Mouse (Mus musculus) embryonic fibroblast, embryonic 13.5 days (primary cell): ENCODE results near the gene Ugt1a9.
"Not testable (repeated sequence)": the region's sequence is repeated elsewhere in the genome, so short reads cannot be mapped to it uniquely, and the experiment has no call there.

ENCODE experiments used
- CTCF ChIP-seq: IDR thresholded peaks from 2 replicates; pipeline ENCODE4 v1.5.1; 2011; ENCODE audit warnings: mild to moderate bottlenecking, control low read depth, low read length, moderate library complexity, borderline replicate concordance; ENCODE audit not compliant: insufficient read depth
- POLR2A ChIP-seq: IDR thresholded peaks from 2 replicates; pipeline ENCODE4 v1.6.1; 2011; ENCODE audit warnings: low read depth, mild to moderate bottlenecking, control low read depth, low read length, moderate library complexity

DNA sequence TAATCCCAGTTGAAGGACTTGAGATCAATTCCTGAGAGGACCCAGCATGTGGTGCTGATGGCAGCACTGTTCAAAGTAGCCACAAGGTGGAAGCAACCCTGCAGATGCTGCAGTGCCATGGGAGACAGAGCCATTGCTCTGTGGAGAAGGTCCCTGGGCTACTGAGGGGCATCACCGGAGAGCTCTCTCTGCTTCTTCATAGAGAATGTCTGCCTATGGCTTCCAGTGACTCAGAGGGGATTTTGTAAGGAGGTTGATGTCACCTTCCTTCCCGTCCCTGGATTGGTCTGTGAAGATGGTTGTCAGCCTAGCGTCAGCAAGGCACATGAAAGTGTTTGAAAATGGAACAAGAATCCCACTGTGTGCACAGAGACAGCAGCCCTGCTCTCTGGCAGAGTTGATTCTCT is 23.7 kb downstream of the Ugt1a9 start:
- TF ChIP-seq POLR2A = not testable (repeated sequence)
- peak; percentile 33; the same call in 1 of the 2 replicates for TF ChIP-seq CTCF
